Mouse (Mus musculus): ENCODE data around the gene Celf2. TPM values are rescaled to one million over a fixed set of nuclear protein-coding genes. Genes with fewer than 3 reads are reported as not detected.
A peak's percentile ranks its signal among the peaks of the same experiment; 100 is the strongest.

Gene Celf2
- total and polyA plus RNA-seq, 2 experiments from 2014 or later: 185 to 205 TPM

DNA sequence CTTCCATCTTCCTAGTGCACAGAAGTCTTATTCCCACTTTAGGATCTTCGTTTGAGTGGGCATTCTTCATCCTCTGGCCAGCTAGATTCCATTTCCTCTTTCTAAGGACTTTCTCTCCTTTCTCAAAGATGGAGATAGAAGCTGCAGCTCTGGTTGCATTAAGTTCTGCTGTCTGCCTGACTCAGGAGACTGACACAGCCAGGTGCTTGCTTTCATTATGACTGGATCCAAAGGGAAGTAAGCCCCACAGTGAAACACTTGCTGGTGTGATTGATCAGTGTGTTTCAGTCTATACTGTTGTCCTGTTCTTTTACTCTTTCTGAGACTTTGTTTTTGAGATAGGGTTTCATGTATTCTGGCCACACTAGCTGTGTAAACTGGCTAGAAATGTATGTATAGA, 468.4 kb downstream of the Celf2 start:
- Histone ChIP-seq H3K27ac (ENCODE audit: low read depth, low read length) (no peak overlapping the region), H3K9me3 (ENCODE audit: low read length) (no peaks in the 10 kb centered on the region), H3K4me1 (ENCODE audit: insufficient read depth) (0 out of 2 replicates have a peak, but pooled peaks cover 8% of the 10 kb centered on the region), H3K27me3 (ENCODE audit: insufficient read depth, low read length) (no peaks in the 10 kb centered on the region), H3K36me3 (ENCODE audit: insufficient read depth) (no peaks in the 10 kb centered on the region), H3K4me3 (ENCODE audit: low read depth, low read length) (no peak overlapping the region), H3K4me2 (ENCODE audit: low read depth) (no peak overlapping the region), H3K9ac (no peak overlapping the region)
- no peak for TF ChIP-seq CTCF (IDR thresholded peaks at IDR 0.05; ENCODE audit: low read depth)
- ATAC-seq: no peak
- WGBS: 52% methylated on average over 1 of the region's 1 CpGs
- DNase-seq: no peak

GRCm38 (mm10) chr2:7038991-7039390, 470.4 kb downstream of the Celf2 start:
- 0 out of 2 replicates have a peak, but pooled peaks cover 4% of the 10 kb centered on the region for H3K4me1 ChIP-seq (ENCODE audit: insufficient read depth)
- H3K4me3 ChIP-seq (ENCODE audit: low read depth, low read length): no peak overlapping the region
- H3K9ac ChIP-seq: no peak overlapping the region
- no peaks in the 10 kb centered on the region for H3K36me3 ChIP-seq (ENCODE audit: insufficient read depth)
- 64% methylated on average over 4 of the region's 4 CpGs for WGBS
- peak; percentile 59 for ATAC-seq
- no peak overlapping the region for H3K4me2 ChIP-seq (ENCODE audit: low read depth)
- no peaks in the 10 kb centered on the region for H3K9me3 ChIP-seq (ENCODE audit: low read length)
- TF ChIP-seq CTCF (IDR thresholded peaks at IDR 0.05; ENCODE audit: low read depth): no peak
- H3K27ac ChIP-seq (ENCODE audit: low read depth, low read length): 0 out of 2 replicates have a peak overlapping the region, but pooled peaks have one; percentile 45
- no peak for DNase-seq
- no peaks in the 10 kb centered on the region for H3K27me3 ChIP-seq (ENCODE audit: insufficient read depth, low read length)

- DNase-seq (no peak), ATAC-seq (no peak)
- H3K36me3 ChIP-seq (ENCODE audit: insufficient read depth): no peaks in the 10 kb centered on the region
- no peak overlapping the region for H3K4me2 ChIP-seq (ENCODE audit: low read depth)
- H3K4me1 ChIP-seq (ENCODE audit: insufficient read depth): no peaks in the 10 kb centered on the region
- H3K4me3 ChIP-seq (ENCODE audit: low read depth, low read length): no peak overlapping the region
- no peaks in the 10 kb centered on the region for H3K9me3 ChIP-seq (ENCODE audit: low read length)
- 51% methylated on average over 1 of the region's 1 CpGs for WGBS
- H3K9ac ChIP-seq: no peak overlapping the region
- no peaks in the 10 kb centered on the region for H3K27me3 ChIP-seq (ENCODE audit: insufficient read depth, low read length)
- no peak overlapping the region for H3K27ac ChIP-seq (ENCODE audit: low read depth, low read length)
- TF ChIP-seq CTCF (IDR thresholded peaks at IDR 0.05; ENCODE audit: low read depth): no peak
These were observed 478.0 kb downstream of the Celf2 start for GRCm38 (mm10) chr2:7031389-7031788.

DNA sequence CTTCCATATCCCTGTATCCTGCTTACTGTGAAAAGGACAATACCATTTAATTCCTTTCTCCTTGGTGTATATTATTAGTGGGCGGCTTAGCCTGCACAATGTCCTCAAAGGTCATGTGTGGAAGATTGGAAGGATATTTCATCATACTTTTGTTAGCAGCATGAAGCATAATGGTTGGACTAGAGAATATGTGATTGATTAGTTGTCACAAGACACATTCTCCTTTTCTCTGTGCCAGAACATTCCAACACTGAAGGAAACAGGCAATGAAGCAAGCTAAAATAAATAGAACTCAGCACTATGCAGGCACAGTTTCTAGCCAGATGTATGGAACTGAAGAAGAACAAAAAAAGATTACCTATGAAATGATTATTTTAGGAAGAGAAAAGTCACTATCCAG, 482.6 kb downstream of the Celf2 start:
- H3K27ac ChIP-seq (ENCODE audit: low read depth, low read length): no peak overlapping the region
- no peaks in the 10 kb centered on the region for H3K36me3 ChIP-seq (ENCODE audit: insufficient read depth)
- no peak for ATAC-seq
- no peak overlapping the region for H3K4me3 ChIP-seq (ENCODE audit: low read depth, low read length)
- H3K9ac ChIP-seq: no peak overlapping the region
- no peak overlapping the region for H3K4me2 ChIP-seq (ENCODE audit: low read depth)
- DNase-seq: no peak
- no peak for TF ChIP-seq CTCF (IDR thresholded peaks at IDR 0.05; ENCODE audit: low read depth)
- no peaks in the 10 kb centered on the region for H3K4me1 ChIP-seq (ENCODE audit: insufficient read depth)
- WGBS: 92% methylated on average over 1 of the region's 1 CpGs
- no peaks in the 10 kb centered on the region for H3K27me3 ChIP-seq (ENCODE audit: insufficient read depth, low read length)
- no peaks in the 10 kb centered on the region for H3K9me3 ChIP-seq (ENCODE audit: low read length)

DNA sequence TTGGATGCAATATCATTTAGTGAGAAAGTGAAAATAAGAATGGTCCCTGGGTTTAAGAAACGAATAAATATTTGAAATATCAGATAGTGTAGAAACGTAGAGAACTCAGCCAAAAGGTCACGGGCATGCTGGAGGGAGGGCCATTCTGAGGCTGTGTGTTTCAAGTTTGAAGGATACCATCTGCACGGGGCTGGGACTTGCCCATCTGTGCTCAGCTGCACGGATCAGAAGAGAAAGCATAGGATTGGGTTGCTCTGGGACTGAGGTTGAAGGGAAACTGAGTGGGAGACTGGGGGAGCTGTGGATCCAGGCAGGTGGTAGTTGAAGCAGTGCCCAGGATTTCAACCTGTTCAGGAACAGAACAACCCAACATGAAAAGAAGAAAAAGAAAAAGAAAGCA, 483.8 kb downstream of the Celf2 start:
- TF ChIP-seq CTCF (IDR thresholded peaks at IDR 0.05; ENCODE audit: low read depth): no peak
- DNase-seq: no peak
- 67% methylated on average over 5 of the region's 5 CpGs for WGBS

GRCm38 (mm10) chr2:7022184-7022583, 487.2 kb downstream of the Celf2 start:
- TF ChIP-seq CTCF (IDR thresholded peaks at IDR 0.05; ENCODE audit: low read depth): no peak
- DNase-seq (no peak), ATAC-seq (peak; percentile 51; the same call in 1 of the 2 replicates)
- H3K9ac ChIP-seq: no peak overlapping the region
- H3K4me1 ChIP-seq (ENCODE audit: insufficient read depth): no peaks in the 10 kb centered on the region
- no peak overlapping the region for H3K27ac ChIP-seq (ENCODE audit: low read depth, low read length)
- H3K9me3 ChIP-seq (ENCODE audit: low read length): no peaks in the 10 kb centered on the region
- no peak overlapping the region for H3K4me3 ChIP-seq (ENCODE audit: low read depth, low read length)
- 43% methylated on average over 3 of the region's 3 CpGs for WGBS
- no peaks in the 10 kb centered on the region for H3K27me3 ChIP-seq (ENCODE audit: insufficient read depth, low read length)
- H3K4me2 ChIP-seq (ENCODE audit: low read depth): no peak overlapping the region
- no peaks in the 10 kb centered on the region for H3K36me3 ChIP-seq (ENCODE audit: insufficient read depth)

More for the DNA sequence above, 483.8 kb downstream of the Celf2 start:
- H3K4me1 ChIP-seq (ENCODE audit: insufficient read depth): no peaks in the 10 kb centered on the region
- no peaks in the 10 kb centered on the region for H3K36me3 ChIP-seq (ENCODE audit: insufficient read depth)
- H3K9ac ChIP-seq: no peak overlapping the region
- no peak overlapping the region for H3K4me2 ChIP-seq (ENCODE audit: low read depth)
- no peak overlapping the region for H3K4me3 ChIP-seq (ENCODE audit: low read depth, low read length)
- no peak for ATAC-seq
- no peaks in the 10 kb centered on the region for H3K9me3 ChIP-seq (ENCODE audit: low read length)
- H3K27ac ChIP-seq (ENCODE audit: low read depth, low read length): no peak overlapping the region
- H3K27me3 ChIP-seq (ENCODE audit: insufficient read depth, low read length): no peaks in the 10 kb centered on the region

GRCm38 (mm10) chr2:7017384-7018113, 491.8 kb downstream of the Celf2 start:
- Histone ChIP-seq H3K4me1 (ENCODE audit: insufficient read depth) (no peaks in the 10 kb centered on the region), H3K4me2 (ENCODE audit: low read depth) (no peak overlapping the region), H3K27ac (ENCODE audit: low read depth, low read length) (no peak overlapping the region), H3K4me3 (ENCODE audit: low read depth, low read length) (no peak overlapping the region), H3K9me3 (ENCODE audit: low read length) (no peaks in the 10 kb centered on the region), H3K36me3 (ENCODE audit: insufficient read depth) (no peaks in the 10 kb centered on the region), H3K9ac (no peak overlapping the region), H3K27me3 (ENCODE audit: insufficient read depth, low read length) (no peaks in the 10 kb centered on the region)
- 88% methylated on average over 6 of the region's 6 CpGs for WGBS
- DNase-seq (no peak), ATAC-seq (no peak)
- TF ChIP-seq CTCF (IDR thresholded peaks at IDR 0.05; ENCODE audit: low read depth): no peak
